Mouse (Mus musculus) spleen, postnatal 4 days (tissue): Measurements from ENCODE around the gene Prrt3.

ENCODE experiments used
- DNase-seq, 2 experiments: peaks; one replicate each; pipeline ENCODE4 v3.0.0; 2022; ENCODE audit warnings: low spot score in 2 of 2

The Prrt3 gene

GRCm38 (mm10) chr6:113451839-113452238 is 49.9 kb downstream of the Prrt3 start:
- DNase-seq = no peak

- DNase-seq = no peak
Measured at GRCm38 (mm10) chr6:113447639-113448038, 54.1 kb downstream of the Prrt3 start.

- DNase-seq = no peak
Measured at GRCm38 (mm10) chr6:113444207-113444965, 57.3 kb downstream of the Prrt3 start.
